Mouse (Mus musculus): Measurements from ENCODE around the gene Cdc6. TPM values are rescaled to one million over a fixed set of nuclear protein-coding genes. Genes with fewer than 3 reads are reported as not detected.
A peak's percentile ranks its signal among the peaks of the same experiment; 100 is the strongest.

Cdc6 gene
- total and polyA plus RNA-seq, 3 experiments, result 47.4 to 99.3 (median 81.3) TPM

- H3K27ac ChIP-seq (ENCODE audit: insufficient read depth, low read depth), result peak overlapping the region; percentile 16
- DNase-seq (ENCODE audit: extremely low read depth), result peak; percentile 88
- 0 out of 2 replicates have a peak, but pooled peaks cover 3% of the 10 kb centered on the region for H3K79me2 ChIP-seq (replicated peaks; ENCODE audit: control insufficient read depth, extremely low read depth, insufficient read depth, poor library complexity, severe bottlenecking)
- H3K27me3 ChIP-seq (replicated peaks), result no peaks in the 10 kb centered on the region
- TF ChIP-seq IRF4 (IDR thresholded peaks at IDR 0.05; ENCODE audit: low read depth, low read length), result peak; percentile 60; the same call in 1 of the 2 replicates
- TF ChIP-seq MEF2A (IDR thresholded peaks at IDR 0.05; ENCODE audit: borderline replicate concordance, low read depth, low read length), result 0 out of 2 replicates have a peak, but pooled peaks have one; percentile 15
- TF ChIP-seq EP300 (IDR thresholded peaks at IDR 0.05; ENCODE audit: low read length), result no peak
- 0 out of 2 replicates have a peak, but pooled peaks have one; percentile 24 for TF ChIP-seq RCOR1 (conservative IDR thresholded peaks at IDR 0.05; ENCODE audit: low read depth, low read length)
- 0 out of 2 replicates have a peak, but pooled peaks have one; percentile 25 for TF ChIP-seq SIN3A (IDR thresholded peaks at IDR 0.05; ENCODE audit: low read length)
- peak; percentile 41; the same call in 1 of the 2 replicates for TF ChIP-seq NRF1 (IDR thresholded peaks at IDR 0.05; ENCODE audit: low read depth, low read length)
- no peak; the same call in 1 of the 2 replicates for TF ChIP-seq RAD21 (IDR thresholded peaks at IDR 0.05; ENCODE audit: low read depth, low read length)
- peak; percentile 18; the same call in 1 of the 2 replicates for TF ChIP-seq SMC3 (IDR thresholded peaks at IDR 0.05; ENCODE audit: low read depth, low read length)
- TF ChIP-seq ETS1 (conservative IDR thresholded peaks at IDR 0.05; ENCODE audit: low read depth, low read length), result peak; percentile 62
- TF ChIP-seq MAX (IDR thresholded peaks at IDR 0.05; ENCODE audit: low read length), result 0 out of 2 replicates have a peak, but pooled peaks have one; percentile 24
- peak; percentile 87 for TF ChIP-seq CHD2 (IDR thresholded peaks at IDR 0.05; ENCODE audit: low read length)
- peak; percentile 38; the same call in 1 of the 2 replicates for TF ChIP-seq BHLHE40 (IDR thresholded peaks at IDR 0.05; ENCODE audit: low read depth, low read length)
- no peak for TF ChIP-seq E2F4 (IDR thresholded peaks at IDR 0.05; ENCODE audit: insufficient replicate concordance, low read depth, low read length)
- no peak for TF ChIP-seq USF1 (IDR thresholded peaks at IDR 0.05; ENCODE audit: low read depth, low read length)
- peak; percentile 75 for TF ChIP-seq ELF1 (IDR thresholded peaks at IDR 0.05; ENCODE audit: low read depth, low read length)
- TF ChIP-seq MAZ (IDR thresholded peaks at IDR 0.05; ENCODE audit: low read depth, low read length), result peak; percentile 74
- TF ChIP-seq TCF12 (IDR thresholded peaks at IDR 0.05; ENCODE audit: low read depth, low read length), result peak; percentile 57; the same call in 1 of the 2 replicates
- peak; percentile 50 for TF ChIP-seq POLR2A (IDR thresholded peaks at IDR 0.05; ENCODE audit: low read depth, low read length)
- no peak for TF ChIP-seq GABPA (IDR thresholded peaks at IDR 0.05; ENCODE audit: insufficient replicate concordance, low read depth, low read length)
- dilution Hi-C loops (cut with MboI; ENCODE audit: extremely low pct_ligation_motif_present, extremely low pct_unique_long_range_greater_than_20kb, low sequenced_read_pairs) (no loop called here), in situ Hi-C loops (cut with MboI; ENCODE audit: low pct_ligation_motif_present, low pct_unique_long_range_greater_than_20kb, low sequenced_read_pairs) (no loop called here)
- H3K9ac ChIP-seq (ENCODE audit: insufficient read depth, low read depth), result peak overlapping the region; percentile 45
- peaks cover 17 to 48% of the 10 kb centered on the region in 2 experiments for H3K36me3 ChIP-seq (replicated peaks in 1 of 2; ENCODE audit: control insufficient read depth in 1 of 2, insufficient read depth in 1 of 2, low read length in 1 of 2)
- H3K4me3 ChIP-seq (replicated peaks in 1 of 3; ENCODE audit: low read depth in 2 of 3, low read length in 2 of 3, poor library complexity in 1 of 3), result peak overlapping the region; percentile 4 to 43 (median 36)
- H3K9me3 ChIP-seq (replicated peaks; ENCODE audit: low read length), result no peaks in the 10 kb centered on the region
- H3K4me1 ChIP-seq (ENCODE audit: control insufficient read depth in 1 of 2, insufficient read depth in 2 of 2), result peaks cover 31 to 78% of the 10 kb centered on the region in 2 experiments
- peak overlapping the region; percentile 90 for H3K4me2 ChIP-seq (ENCODE audit: insufficient read depth, low read depth, poor library complexity, severe bottlenecking)
These were observed 55.8 kb downstream of the Cdc6 start for GRCm38 (mm10) chr11:98963191-98964021.
